Mouse (Mus musculus): ENCODE results near the gene Olfr561.

DNA sequence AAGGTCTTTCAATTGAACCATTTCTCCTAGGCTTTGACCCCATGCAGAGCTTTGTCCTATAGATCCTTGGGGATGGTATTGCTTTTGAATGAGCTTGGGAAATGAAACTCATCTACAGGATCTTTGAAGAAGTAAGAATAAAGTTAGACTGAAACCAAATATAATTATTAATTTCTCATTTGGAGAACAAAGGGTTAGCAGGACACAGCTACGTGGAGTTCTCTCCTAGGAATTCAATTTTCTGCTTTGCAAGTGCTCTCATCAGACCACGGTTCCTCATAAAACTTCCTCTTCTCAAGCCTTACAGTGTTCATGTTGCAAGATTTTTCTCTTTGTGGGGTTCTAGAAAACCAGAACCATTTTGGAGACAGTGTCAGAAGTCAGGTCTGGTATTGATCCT, at the start of gene Olfr561:
- TF ChIP-seq POLR2A (IDR thresholded peaks at IDR 0.05; ENCODE audit: low read depth, low read length) (no peak), CTCF (IDR thresholded peaks at IDR 0.05; ENCODE audit: borderline replicate concordance, insufficient read depth, low read length) (no peak)
